Mouse (Mus musculus) limb, embryonic 12.5 days (tissue): ENCODE results near the gene Nkx2-3. TPM values are rescaled to one million over a fixed set of nuclear protein-coding genes. Genes with fewer than 3 reads are reported as not detected.

Experiments used
- ATAC-seq: fragments of 200-750 bp; cut with Nextera tagmentation; 2 replicates; pipeline ENCODE4 v1.8.0; 2017; ENCODE audit warnings: low read depth, moderate TSS enrichment; ENCODE audit not compliant: insufficient number of reproducible peaks, insufficient read depth, low FRiP score, low TSS enrichment
- H3K27ac ChIP-seq: fragments of 300-500 bp; sonication (generic); 2 replicates; pipeline ENCODE4 v1.5.1; 2016; ENCODE audit warnings: mild to moderate bottlenecking, moderate library complexity
- H3K27me3 ChIP-seq: fragments of 300-500 bp; sonication (generic); 2 replicates; pipeline ENCODE4 v1.6.1; 2016; ENCODE audit warnings: mild to moderate bottlenecking, moderate library complexity
- H3K36me3 ChIP-seq: fragments of 300-500 bp; sonication (generic); 2 replicates; pipeline ENCODE4 v1.6.1; 2016; ENCODE audit warnings: mild to moderate bottlenecking, moderate library complexity
- H3K4me1 ChIP-seq: fragments of 300-500 bp; sonication (generic); replicated peaks from 2 replicates; pipeline ENCODE4 v1.6.1; 2016
- H3K4me2 ChIP-seq: fragments of 300-500 bp; sonication (generic); 2 replicates; pipeline ENCODE4 v1.6.1; 2016; ENCODE audit warnings: mild to moderate bottlenecking, moderate library complexity
- H3K4me3 ChIP-seq: fragments of 300-500 bp; sonication (generic); replicated peaks from 2 replicates; pipeline ENCODE4 v1.5.1; 2016; ENCODE audit warnings: mild to moderate bottlenecking
- H3K9ac ChIP-seq: fragments of 300-500 bp; sonication (generic); replicated peaks from 2 replicates; pipeline ENCODE4 v1.6.1; 2016; ENCODE audit warnings: mild to moderate bottlenecking, moderate library complexity
- H3K9me3 ChIP-seq: fragments of 300-500 bp; sonication (generic); 2 replicates; pipeline ENCODE4 v1.6.1; 2016; ENCODE audit warnings: mild to moderate bottlenecking, moderate library complexity
- WGBS: fragments of 180-500 bp; shearing (Covaris S2); methylation state at CpG from one replicate; pipeline ENCODE4 v1.1.7; 2016; 5-methylcytosine and 5-hydroxymethylcytosine counted together
- polyA plus RNA-seq: library from polyadenylated mRNA; unstranded; fragments of >200 nt; fragmentation: Nextera tagmentation; extraction: Ambion mirVana; gene quantifications from 2 replicates; pipeline ENCODE4 v1.2.1, GENCODE M21; 2016

The Nkx2-3 gene
- polyA plus RNA-seq, 1 experiment from 2014 or later, result not detected

GRCm38 (mm10) chr19:43596981-43597380 lies 15.1 kb upstream of the Nkx2-3 start:
- no peaks in the 10 kb centered on the region for H3K36me3 ChIP-seq
- H3K27me3 ChIP-seq, result peaks cover 96% of the 10 kb centered on the region
- peaks cover 5% of the 10 kb centered on the region; the same call in 1 of the 2 replicates for H3K4me1 ChIP-seq
- no peak overlapping the region for H3K4me3 ChIP-seq
- H3K9ac ChIP-seq, result no peak overlapping the region
- whole genome bisulfite sequencing, result 5% methylated on average over 5 of the region's 5 CpGs
- H3K27ac ChIP-seq, result no peak overlapping the region
- H3K4me2 ChIP-seq, result no peak overlapping the region
- H3K9me3 ChIP-seq, result no peaks in the 10 kb centered on the region
- ATAC-seq, result no peak

- no peak overlapping the region for H3K9ac ChIP-seq
- peaks cover 5% of the 10 kb centered on the region; the same call in 1 of the 2 replicates for H3K4me1 ChIP-seq
- peaks cover 97% of the 10 kb centered on the region for H3K27me3 ChIP-seq
- 2% methylated on average over 24 of the region's 25 CpGs for WGBS
- ATAC-seq, result no peak
- no peaks in the 10 kb centered on the region for H3K36me3 ChIP-seq
- H3K9me3 ChIP-seq, result no peaks in the 10 kb centered on the region
- H3K4me3 ChIP-seq, result 0 out of 2 replicates have a peak overlapping the region, but pooled peaks have one; percentile 19
- H3K4me2 ChIP-seq, result peak overlapping the region; percentile 34; the same call in 1 of the 2 replicates
- no peak overlapping the region for H3K27ac ChIP-seq
These were observed 13.1 kb upstream of the Nkx2-3 start for GRCm38 (mm10) chr19:43598741-43599660.

- ATAC-seq, result no peak
- Histone ChIP-seq H3K4me2 (peak overlapping the region; percentile 34), H3K9ac (no peak overlapping the region), H3K27ac (no peak overlapping the region), H3K4me1 (peaks cover 5% of the 10 kb centered on the region; the same call in 1 of the 2 replicates), H3K27me3 (peaks cover 98% of the 10 kb centered on the region), H3K9me3 (no peaks in the 10 kb centered on the region), H3K36me3 (no peaks in the 10 kb centered on the region), H3K4me3 (peak overlapping the region; percentile 19; the same call in 1 of the 2 replicates)
- under 1% methylated on average over 27 of the region's 27 CpGs for WGBS
These were observed 12.2 kb upstream of the Nkx2-3 start for GRCm38 (mm10) chr19:43599776-43600544.

GRCm38 (mm10) chr19:43600545-43601331 lies 11.4 kb upstream of the Nkx2-3 start:
- no peaks in the 10 kb centered on the region for H3K36me3 ChIP-seq
- 1% methylated on average over 33 of the region's 33 CpGs for WGBS
- no peak overlapping the region for H3K9ac ChIP-seq
- H3K4me2 ChIP-seq, result no peak overlapping the region
- H3K4me3 ChIP-seq, result no peak overlapping the region
- no peak for ATAC-seq
- H3K9me3 ChIP-seq, result no peaks in the 10 kb centered on the region
- no peak overlapping the region for H3K27ac ChIP-seq
- peaks cover 98% of the 10 kb centered on the region for H3K27me3 ChIP-seq
- H3K4me1 ChIP-seq, result peaks cover 5% of the 10 kb centered on the region; the same call in 1 of the 2 replicates

GRCm38 (mm10) chr19:43601440-43601839 lies 10.7 kb upstream of the Nkx2-3 start:
- no peaks in the 10 kb centered on the region for H3K36me3 ChIP-seq
- no peak overlapping the region for H3K27ac ChIP-seq
- H3K4me3 ChIP-seq, result no peak overlapping the region
- 1% methylated on average over 27 of the region's 27 CpGs for WGBS
- no peak overlapping the region for H3K4me2 ChIP-seq
- H3K4me1 ChIP-seq, result peaks cover 5% of the 10 kb centered on the region; the same call in 1 of the 2 replicates
- no peaks in the 10 kb centered on the region for H3K9me3 ChIP-seq
- H3K27me3 ChIP-seq, result peaks cover 98% of the 10 kb centered on the region
- ATAC-seq, result no peak
- no peak overlapping the region for H3K9ac ChIP-seq

- no peaks in the 10 kb centered on the region for H3K9me3 ChIP-seq
- H3K36me3 ChIP-seq, result no peaks in the 10 kb centered on the region
- H3K27ac ChIP-seq, result no peak overlapping the region
- H3K27me3 ChIP-seq, result peaks cover 98% of the 10 kb centered on the region
- no peak for ATAC-seq
- WGBS, result under 1% methylated on average over 12 of the region's 12 CpGs
- peaks cover 5% of the 10 kb centered on the region; the same call in 1 of the 2 replicates for H3K4me1 ChIP-seq
- no peak overlapping the region for H3K4me2 ChIP-seq
- H3K4me3 ChIP-seq, result no peak overlapping the region
- no peak overlapping the region for H3K9ac ChIP-seq
These were observed 10.0 kb upstream of the Nkx2-3 start for GRCm38 (mm10) chr19:43601996-43602590.

GRCm38 (mm10) chr19:43603521-43603920 lies 8.6 kb upstream of the Nkx2-3 start:
- H3K4me2 ChIP-seq, result no peak overlapping the region
- no peaks in the 10 kb centered on the region for H3K9me3 ChIP-seq
- peaks cover 93% of the 10 kb centered on the region for H3K27me3 ChIP-seq
- H3K4me1 ChIP-seq, result peaks cover 5% of the 10 kb centered on the region; the same call in 1 of the 2 replicates
- no peaks in the 10 kb centered on the region for H3K36me3 ChIP-seq
- H3K9ac ChIP-seq, result no peak overlapping the region
- H3K27ac ChIP-seq, result no peak overlapping the region
- 5% methylated on average over 5 of the region's 5 CpGs for WGBS
- H3K4me3 ChIP-seq, result no peak overlapping the region
- no peak for ATAC-seq

- Histone ChIP-seq H3K36me3 (no peaks in the 10 kb centered on the region), H3K9me3 (no peaks in the 10 kb centered on the region), H3K4me1 (peaks cover 4% of the 10 kb centered on the region; the same call in 1 of the 2 replicates), H3K27ac (no peak overlapping the region), H3K27me3 (peaks cover 90% of the 10 kb centered on the region), H3K4me3 (no peak overlapping the region), H3K4me2 (no peak overlapping the region), H3K9ac (no peak overlapping the region)
- WGBS, result 6% methylated on average over 7 of the region's 7 CpGs
- ATAC-seq, result no peak
These were observed 7.5 kb upstream of the Nkx2-3 start for GRCm38 (mm10) chr19:43604492-43605120.

GRCm38 (mm10) chr19:43605666-43606551 lies 6.2 kb upstream of the Nkx2-3 start:
- 2% methylated on average over 17 of the region's 17 CpGs for WGBS
- no peak overlapping the region for H3K9ac ChIP-seq
- peaks cover 90% of the 10 kb centered on the region for H3K27me3 ChIP-seq
- peaks cover 6% of the 10 kb centered on the region for H3K4me1 ChIP-seq
- H3K4me2 ChIP-seq, result no peak overlapping the region
- no peak overlapping the region for H3K4me3 ChIP-seq
- H3K9me3 ChIP-seq, result no peaks in the 10 kb centered on the region
- ATAC-seq, result no peak
- no peaks in the 10 kb centered on the region for H3K36me3 ChIP-seq
- H3K27ac ChIP-seq, result no peak overlapping the region
